Mouse (Mus musculus) kidney, adult 2 months (tissue): ENCODE data around the gene Wwtr1. TPM values are rescaled to one million over a fixed set of nuclear protein-coding genes. Genes with fewer than 3 reads are reported as not detected.

Experiments
- DNase-seq: peaks from one replicate; pipeline ENCODE4 v3.0.0; 2021
- H3K27ac ChIP-seq: fragments of 200-500 bp; 2 replicates; pipeline ENCODE4 v1.5.1; 2012; ENCODE audit warnings: low read depth, low read length, control low read depth, inconsistent platforms; ENCODE audit not compliant: insufficient read depth
- H3K27me3 ChIP-seq: fragments of 200-500 bp; replicated peaks from 2 replicates; pipeline ENCODE4 v1.6.1; 2012; ENCODE audit warnings: mild to moderate bottlenecking, moderate library complexity, low read length, inconsistent platforms; ENCODE audit not compliant: control insufficient read depth, insufficient read depth
- H3K36me3 ChIP-seq: fragments of 200-500 bp; 2 replicates; pipeline ENCODE4 v1.6.1; 2012; ENCODE audit warnings: mild to moderate bottlenecking, moderate library complexity, low read length, inconsistent platforms; ENCODE audit not compliant: control insufficient read depth, insufficient read depth
- H3K4me1 ChIP-seq: fragments of 200-500 bp; 2 replicates; pipeline ENCODE4 v1.6.1; 2011; ENCODE audit warnings: low read length; ENCODE audit not compliant: control insufficient read depth, insufficient read depth
- H3K4me3 ChIP-seq: fragments of 200-500 bp; 2 replicates; pipeline ENCODE4 v1.5.1; 2011; ENCODE audit warnings: mild to moderate bottlenecking, low read depth, low read length, control low read depth; ENCODE audit not compliant: insufficient read depth
- CTCF ChIP-seq: fragments of 200-500 bp; conservative IDR thresholded peaks from 2 replicates; pipeline ENCODE4 v1.5.1; 2011; ENCODE audit warnings: low read depth, mild to moderate bottlenecking, control low read depth, low read length, moderate library complexity, mixed read lengths; ENCODE audit not compliant: insufficient read depth, insufficient read length
- POLR2A ChIP-seq: fragments of 200-500 bp; IDR thresholded peaks from one replicate; pipeline ENCODE4 v1.6.1; 2011; ENCODE audit warnings: low read depth, low read length, control low read depth
- WGBS: fragments of 180-500 bp; shearing (Covaris S2); methylation state at CpG from one replicate; pipeline ENCODE4 v1.1.7; 2018; 5-methylcytosine and 5-hydroxymethylcytosine counted together
- polyA plus RNA-seq: library from polyadenylated mRNA; depleted of rRNA; stranded (reverse); fragments of >200 nt; gene quantifications from 2 replicates; pipeline ENCODE4 v1.2.3, GENCODE M21; 2012; rRNA removed

Gene Wwtr1
- polyA plus RNA-seq, 1 experiment = 29.6 TPM

GRCm38 (mm10) chr3:57429486-57429885 lies 146.2 kb downstream of the Wwtr1 start:
- Histone ChIP-seq H3K4me3 (no peak overlapping the region), H3K27ac (no peak overlapping the region), H3K27me3 (no peaks in the 10 kb centered on the region), H3K36me3 (no peaks in the 10 kb centered on the region), H3K4me1 (peaks cover 4% of the 10 kb centered on the region)
- TF ChIP-seq POLR2A = no peak
- TF ChIP-seq CTCF = peak; percentile 32; the same call in 1 of the 2 replicates
- DNase-seq = peak; percentile 53
- 48% methylated on average over 4 of the region's 4 CpGs for WGBS

- Histone ChIP-seq H3K4me1 (peaks cover 6% of the 10 kb centered on the region), H3K27me3 (no peaks in the 10 kb centered on the region), H3K4me3 (no peak overlapping the region), H3K27ac (peak overlapping the region; percentile 31), H3K36me3 (no peaks in the 10 kb centered on the region)
- TF ChIP-seq CTCF = no peak
- TF ChIP-seq POLR2A = no peak
- WGBS = 26% methylated on average over 5 of the region's 5 CpGs
- DNase-seq = peak; percentile 17
Measured at GRCm38 (mm10) chr3:57428682-57429464, 146.8 kb downstream of the Wwtr1 start.

- Histone ChIP-seq H3K4me1 (peaks cover 6% of the 10 kb centered on the region), H3K27me3 (no peaks in the 10 kb centered on the region), H3K4me3 (no peak overlapping the region), H3K27ac (no peak overlapping the region), H3K36me3 (no peaks in the 10 kb centered on the region)
- TF ChIP-seq POLR2A (no peak), CTCF (no peak)
- no peak for DNase-seq
- 92% methylated on average over 11 of the region's 11 CpGs for WGBS
Measured at GRCm38 (mm10) chr3:57426351-57426750, 149.4 kb downstream of the Wwtr1 start.

GRCm38 (mm10) chr3:57425089-57425730 lies 150.5 kb downstream of the Wwtr1 start, which contains the start of gene Tm4sf4:
Tm4sf4 (plus strand) TSS chr3:57425314.
- no peak for TF ChIP-seq POLR2A
- no peak for TF ChIP-seq CTCF
- H3K4me1 ChIP-seq = peaks cover 6% of the 10 kb centered on the region
- WGBS = 39% methylated on average over 10 of the region's 10 CpGs
- peak; percentile 35 for DNase-seq
- no peaks in the 10 kb centered on the region for H3K36me3 ChIP-seq
- H3K27ac ChIP-seq = no peak within 1 kb of the TSS
- H3K27me3 ChIP-seq = no peaks in the 10 kb centered on the region
- H3K4me3 ChIP-seq = no peak within 1 kb of the TSS

GRCm38 (mm10) chr3:57420660-57421059 lies 155.1 kb downstream of the Wwtr1 start:
- 97% methylated on average over 1 of the region's 1 CpGs for WGBS
- no peaks in the 10 kb centered on the region for H3K27me3 ChIP-seq
- no peak for DNase-seq

GRCm38 (mm10) chr3:57420233-57420632 lies 155.5 kb downstream of the Wwtr1 start:
- Histone ChIP-seq H3K27ac (no peak overlapping the region), H3K36me3 (no peaks in the 10 kb centered on the region), H3K4me3 (no peak overlapping the region), H3K27me3 (no peaks in the 10 kb centered on the region), H3K4me1 (peaks cover 3% of the 10 kb centered on the region)
- 49% methylated on average over 2 of the region's 2 CpGs for WGBS
- no peak for DNase-seq
- TF ChIP-seq POLR2A (no peak), CTCF (no peak)

More at GRCm38 (mm10) chr3:57420660-57421059, 155.1 kb downstream of the Wwtr1 start:
- peaks cover 6% of the 10 kb centered on the region for H3K4me1 ChIP-seq
- no peak for TF ChIP-seq CTCF
- TF ChIP-seq POLR2A = no peak
- H3K4me3 ChIP-seq = no peak overlapping the region
- no peaks in the 10 kb centered on the region for H3K36me3 ChIP-seq
- H3K27ac ChIP-seq = no peak overlapping the region

- Histone ChIP-seq H3K36me3 (no peaks in the 10 kb centered on the region), H3K4me1 (no peaks in the 10 kb centered on the region), H3K27ac (no peak overlapping the region), H3K27me3 (no peaks in the 10 kb centered on the region), H3K4me3 (no peak overlapping the region)
- 92% methylated on average over 4 of the region's 4 CpGs for WGBS
- no peak for DNase-seq
- TF ChIP-seq POLR2A (no peak), CTCF (no peak)
Measured at GRCm38 (mm10) chr3:57411535-57411934, 164.2 kb downstream of the Wwtr1 start.

Other genes with a start within 250 kb of the Wwtr1 start
- gene Tm4sf4, start 150.6 kb downstream of the Wwtr1 start, polyA plus RNA-seq = 0.30 and 0.70 TPM in 2 replicates
- gene Commd2, start 75.8 kb upstream of the Wwtr1 start, polyA plus RNA-seq = 24.2 and 26.1 TPM in 2 replicates
- gene Ankub1, start 116.9 kb upstream of the Wwtr1 start, polyA plus RNA-seq = not detected in 2 replicates
- gene Rnf13, start 160.2 kb upstream of the Wwtr1 start, polyA plus RNA-seq = 128 and 151 TPM in 2 replicates